Mouse (Mus musculus): ENCODE data around the gene Dolk. TPM values are rescaled to one million over a fixed set of nuclear protein-coding genes. Genes with fewer than 3 reads are reported as not detected.

Gene Dolk
- polyA plus RNA-seq (2012) = 5.8 and 7.0 TPM in 2 replicates

DNA sequence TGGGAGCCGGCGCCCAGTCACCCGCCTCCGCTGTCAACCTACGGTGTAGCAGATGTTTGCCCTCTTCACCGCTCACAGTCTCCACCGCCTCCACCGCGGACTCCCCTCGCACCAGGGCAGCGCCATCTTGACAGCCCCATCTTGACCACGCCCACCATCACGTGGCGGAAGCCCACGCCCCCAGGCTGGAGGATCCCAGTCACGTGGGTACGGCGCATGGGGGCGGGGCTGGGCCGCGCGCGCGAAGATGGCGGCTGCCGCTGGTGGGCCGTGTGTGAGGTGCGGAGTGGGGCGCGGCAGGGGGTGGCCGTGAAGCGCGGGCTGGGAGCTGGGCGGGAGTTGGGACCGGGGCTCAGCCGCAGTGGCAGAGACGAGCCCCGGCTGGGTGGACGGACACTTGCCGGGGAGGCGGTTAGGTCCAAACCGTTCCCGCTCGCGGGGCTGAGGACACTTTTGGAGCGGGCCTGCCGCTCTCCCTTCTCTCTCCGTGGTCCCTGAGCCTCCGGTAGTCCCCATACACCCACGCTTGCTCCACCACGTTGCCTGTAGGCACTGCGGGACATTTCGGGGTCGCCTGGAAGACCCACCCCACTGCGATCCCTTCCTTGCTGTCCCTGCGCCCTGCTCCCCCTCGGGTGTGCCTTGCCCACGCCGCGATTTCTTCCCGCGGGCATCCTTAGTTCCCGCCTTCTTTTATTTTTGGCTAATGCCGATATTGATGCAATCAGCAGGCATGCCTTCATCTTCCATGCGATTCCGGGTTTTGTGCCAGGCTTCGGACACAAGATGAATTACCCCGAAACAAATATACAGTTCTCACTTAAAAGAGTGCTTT lies at the start of gene Dolk, which contains the start of gene Nup188:
TSS of gene Dolk (minus strand) at position 143 of the 835 bp plus-strand sequence.
TSS of gene Nup188 (plus strand) at position 206 of the 835 bp plus-strand sequence.

DNA sequence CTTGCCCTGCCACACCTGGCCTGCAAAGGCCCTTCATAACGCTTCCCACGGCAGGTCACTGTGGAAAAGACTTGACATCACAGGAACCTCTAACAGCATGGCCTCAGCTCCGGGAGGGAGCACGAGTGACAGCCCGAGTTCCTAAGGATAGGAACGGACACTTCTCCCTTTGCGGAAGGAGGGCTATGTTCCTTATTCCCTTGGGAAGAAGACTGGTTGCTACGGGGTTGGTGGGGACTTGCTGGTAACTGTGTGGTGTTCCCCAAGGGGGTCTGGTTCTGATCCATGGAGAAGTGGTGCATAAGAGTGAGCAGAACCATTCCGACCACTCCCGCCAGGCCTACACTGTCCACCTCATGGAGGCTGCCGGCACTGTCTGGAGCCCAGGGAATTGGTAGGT lies 5.4 kb downstream of the Dolk start, which contains the start of gene Gm28038:
TSS of gene Gm28038 (plus strand) at position 301 of the 400 bp plus-strand sequence.

DNA sequence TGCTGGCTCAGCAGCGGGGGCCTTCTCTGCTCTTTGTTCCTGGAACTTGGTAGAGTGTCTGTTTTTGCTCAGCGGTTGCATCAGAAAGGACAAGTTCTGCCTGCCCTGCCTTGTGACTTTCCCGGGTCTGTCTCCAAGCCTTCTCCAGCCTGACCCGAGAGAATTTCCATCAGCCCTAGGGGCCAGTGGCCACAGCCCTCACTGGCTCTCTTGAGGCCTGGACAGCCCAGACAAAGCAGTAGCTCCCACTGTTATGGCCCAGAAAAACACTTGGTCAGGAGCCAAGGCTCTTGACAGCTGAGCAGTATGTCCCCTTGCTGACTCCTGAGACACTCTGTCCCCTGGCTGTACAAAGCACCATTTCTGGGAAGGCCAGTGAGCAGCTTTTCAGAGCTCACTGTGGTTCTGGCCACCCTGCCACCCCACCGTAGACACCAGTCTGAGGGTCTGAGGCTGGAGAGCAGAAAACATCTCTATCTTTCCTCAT lies 20.3 kb downstream of the Dolk start, which contains the start of gene Phyhd1:
TSS of gene Phyhd1 (plus strand) at position 437 of the 487 bp plus-strand sequence.

DNA sequence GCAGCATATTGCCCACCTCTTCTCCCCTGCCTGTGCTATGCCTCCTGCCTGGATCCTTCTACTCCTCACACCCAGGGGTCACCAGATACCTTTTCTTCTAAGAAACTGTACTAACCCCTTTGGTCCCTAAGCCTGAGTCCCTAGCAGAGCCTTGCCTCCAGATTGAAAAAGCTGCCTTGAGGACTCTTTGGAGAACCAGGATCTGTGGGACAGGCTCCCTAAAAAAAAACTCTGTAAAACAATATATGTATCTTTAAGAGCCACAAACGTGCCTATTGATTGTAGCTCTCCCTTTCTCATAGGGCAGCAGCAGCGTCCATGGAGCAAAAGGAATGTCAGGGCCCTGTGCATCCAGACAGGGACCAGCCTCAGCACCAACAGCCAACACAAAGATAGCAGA lies 45.9 kb downstream of the Dolk start, which contains the start of gene Gm28035:
TSS of gene Gm28035 (plus strand) at position 301 of the 400 bp plus-strand sequence.

DNA sequence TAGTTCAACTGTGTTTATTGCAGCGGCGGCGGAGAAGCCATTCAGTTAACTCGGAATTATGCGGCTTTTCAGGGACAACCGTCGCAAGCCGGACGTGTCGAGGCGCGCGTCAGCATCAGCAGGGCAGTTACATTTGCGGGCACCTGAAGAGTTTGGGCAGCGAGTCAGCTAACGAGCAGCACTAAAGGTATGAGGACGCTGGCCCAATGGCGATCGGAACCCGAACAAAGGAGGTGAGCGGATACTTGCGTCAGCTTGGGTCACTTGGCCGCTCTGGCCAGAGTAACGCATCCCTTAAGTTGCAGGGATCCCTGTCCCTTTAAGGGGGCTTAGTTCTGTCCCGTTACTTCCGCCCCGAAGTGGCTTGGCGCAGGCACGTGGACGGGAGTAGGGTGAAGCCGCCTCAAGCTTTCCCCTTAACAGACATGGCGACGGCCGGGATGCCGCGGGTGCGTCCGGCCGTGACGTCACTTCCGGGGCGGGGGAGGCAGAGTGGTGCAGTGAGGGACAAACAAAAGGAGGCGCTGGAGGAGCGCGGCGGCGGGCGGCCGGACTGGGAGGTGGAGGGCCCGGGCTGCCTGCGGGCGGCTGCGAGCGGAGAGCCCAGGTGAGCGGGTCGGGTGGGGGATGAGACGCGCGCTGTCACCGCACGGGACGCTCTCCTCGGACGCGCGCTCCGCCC lies 48.8 kb downstream of the Dolk start, which contains the start of gene Lrrc8a:
TSS of gene Lrrc8a (plus strand) at position 517 of the 682 bp plus-strand sequence.

Other genes starting within 250 kb of the Dolk start
- gene Wdr34, start 237.5 kb downstream of the Dolk start, polyA plus RNA-seq (2012) = 26.0 and 26.5 TPM in 2 replicates
- 599 and 669 TPM in 2 replicates for gene Set, start 229.0 kb downstream of the Dolk start, polyA plus RNA-seq (2012)
- gene Pkn3, start 208.7 kb downstream of the Dolk start, polyA plus RNA-seq (2012) = 35.4 and 39.2 TPM in 2 replicates
- 24.3 and 28.2 TPM in 2 replicates for gene Zdhhc12, start 192.7 kb downstream of the Dolk start, polyA plus RNA-seq (2012)
- 17.4 and 20.6 TPM in 2 replicates for gene Zer1, start 161.7 kb downstream of the Dolk start, polyA plus RNA-seq (2012)
- gene Tbc1d13, start 152.6 kb downstream of the Dolk start, polyA plus RNA-seq (2012) = 32.4 and 40.5 TPM in 2 replicates
- 24.5 and 27.9 TPM in 2 replicates for gene Endog, start 114.8 kb downstream of the Dolk start, polyA plus RNA-seq (2012)
- gene Spout1, start 107.9 kb downstream of the Dolk start, polyA plus RNA-seq (2012) = 52.5 and 60.2 TPM in 2 replicates
- 6.2 and 8.0 TPM in 2 replicates for gene Kyat1, start 80.5 kb downstream of the Dolk start, polyA plus RNA-seq (2012)
- 6.2 and 9.9 TPM in 2 replicates for gene Lrrc8a, start 48.6 kb downstream of the Dolk start, polyA plus RNA-seq (2012)
- 4.3 TPM in 2 replicates for gene Gm28035, start 45.8 kb downstream of the Dolk start, polyA plus RNA-seq (2012)
- gene Phyhd1, start 20.1 kb downstream of the Dolk start, polyA plus RNA-seq (2012) = 0.49 TPM in 1 of 2 replicates, not detected in the other
- not detected in 2 replicates for gene Gm28038, start 5.3 kb downstream of the Dolk start, polyA plus RNA-seq (2012)
- gene Nup188, start 63 bp upstream of the Dolk start, polyA plus RNA-seq (2012) = 70.1 and 71.7 TPM in 2 replicates
- 46.5 and 55.3 TPM in 2 replicates for gene Sh3glb2, start 73.0 kb upstream of the Dolk start, polyA plus RNA-seq (2012)
- 9.4 and 12.4 TPM in 2 replicates for gene Miga2, start 77.9 kb upstream of the Dolk start, polyA plus RNA-seq (2012)
- 15.3 and 16.5 TPM in 2 replicates for gene Dolpp1, start 105.9 kb upstream of the Dolk start, polyA plus RNA-seq (2012)
- gene Crat, start 129.5 kb upstream of the Dolk start, polyA plus RNA-seq (2012) = 37.7 and 44.6 TPM in 2 replicates
- 564 and 616 TPM in 2 replicates for gene Ptpa, start 129.7 kb upstream of the Dolk start, polyA plus RNA-seq (2012)
- 15.7 and 20.8 TPM in 2 replicates for gene Ier5l, start 187.9 kb upstream of the Dolk start, polyA plus RNA-seq (2012)

Data from megakaryocyte-erythroid progenitor cell, adult 5 weeks (primary cell).